Mouse (Mus musculus): ENCODE measurements around the gene E130114P18Rik.

The E130114P18Rik gene

DNA sequence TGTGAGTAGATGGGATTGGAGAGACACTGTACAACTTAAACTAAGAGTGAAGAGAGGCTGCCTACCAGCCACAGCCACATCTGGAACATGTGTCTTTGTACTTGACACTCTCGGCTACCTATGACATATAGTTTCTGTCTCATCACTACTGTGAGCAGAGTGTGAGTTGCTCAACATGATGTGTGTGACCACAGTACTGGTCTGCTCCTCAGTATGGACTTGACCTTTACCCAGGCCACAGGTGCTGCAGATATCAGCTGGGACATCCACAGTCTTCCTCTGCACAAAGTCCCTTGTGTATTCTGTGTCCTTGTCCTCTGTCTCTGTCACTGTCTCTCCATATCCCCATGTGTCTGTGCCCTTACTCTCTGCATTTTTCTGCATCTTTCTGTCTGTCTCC, 141.3 kb downstream of the E130114P18Rik start:
- DNase-seq, result no peak

DNA sequence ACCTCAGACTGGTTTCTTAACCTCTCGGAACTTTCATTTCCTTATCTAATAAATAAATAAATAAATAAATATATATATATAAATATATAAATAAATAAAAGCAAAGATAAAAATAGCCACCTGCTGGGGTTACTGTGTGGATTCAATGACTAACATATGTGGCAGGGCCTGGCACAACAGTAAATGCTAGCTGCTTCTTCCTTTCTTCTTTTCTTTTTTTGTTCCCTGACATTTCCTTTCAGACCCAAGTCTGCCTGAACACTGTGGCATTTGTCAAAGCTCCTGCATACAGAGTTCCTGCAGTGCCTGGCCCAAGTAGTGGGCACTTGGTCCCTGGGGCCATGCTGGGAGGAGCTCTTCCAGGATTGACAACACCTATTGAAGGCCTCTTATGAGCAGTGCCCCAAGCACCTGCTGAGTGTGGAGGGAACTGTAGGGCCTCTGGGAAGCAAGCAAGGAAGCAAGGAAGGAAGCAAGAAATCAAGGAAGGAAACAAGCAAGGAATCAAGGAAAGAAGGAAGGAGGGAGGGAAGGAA, 142.1 kb downstream of the E130114P18Rik start:
- DNase-seq, result no peak

DNA sequence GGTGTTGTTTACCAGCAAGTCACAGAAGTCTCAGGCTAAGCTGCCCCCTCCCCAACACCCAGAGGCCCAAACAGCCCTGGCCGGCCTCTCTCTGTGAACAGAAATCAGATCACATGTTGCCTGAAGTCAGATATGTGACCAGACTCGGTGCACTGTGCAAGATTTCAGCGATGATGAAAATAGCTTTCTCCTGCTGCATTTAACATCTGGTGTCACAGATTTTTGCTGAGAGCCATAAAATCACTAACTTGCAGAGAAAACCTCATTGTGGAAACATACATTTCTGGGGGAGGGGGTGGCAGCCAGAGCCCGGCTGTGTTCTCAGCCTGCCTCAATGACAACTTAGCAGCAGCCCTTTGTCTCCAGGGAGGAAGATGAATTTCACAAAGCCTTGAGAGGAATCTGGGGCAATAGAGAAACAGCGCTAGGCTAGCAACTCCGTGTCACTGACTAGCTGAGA, 142.6 kb downstream of the E130114P18Rik start:
- no peak for DNase-seq

DNA sequence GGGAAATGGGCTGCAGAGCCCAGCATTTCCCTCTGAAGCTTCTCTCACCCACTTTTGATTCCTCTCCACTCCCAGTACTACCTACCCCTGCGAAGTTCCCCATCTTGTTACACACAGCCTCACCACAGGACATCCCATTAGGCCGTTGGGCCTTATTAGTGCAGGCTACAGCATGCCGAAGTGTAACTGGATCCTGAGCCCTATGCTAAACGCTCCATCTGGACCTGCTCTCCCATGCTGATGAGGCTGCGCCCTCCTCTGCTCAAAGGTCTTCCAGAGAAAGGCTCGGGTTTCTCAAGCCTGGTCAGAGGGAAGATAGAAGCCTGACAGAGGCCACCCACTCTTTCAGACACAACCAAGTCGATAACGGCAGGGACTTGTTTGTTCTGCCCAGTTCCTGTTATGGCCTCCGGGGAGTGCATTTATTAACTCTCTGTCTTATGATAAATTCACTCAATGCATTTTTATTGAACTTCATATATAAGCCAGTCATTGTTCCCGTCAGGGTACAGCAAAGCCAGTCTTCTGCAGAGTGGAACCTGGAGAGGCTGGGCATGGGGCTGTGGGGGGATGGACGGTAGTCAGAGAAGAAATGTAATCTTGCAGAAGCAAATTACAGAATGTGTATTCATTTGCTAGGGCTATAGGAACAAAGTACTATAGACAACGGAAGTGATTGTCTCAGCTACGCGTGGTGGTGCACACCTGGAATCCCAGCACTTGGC, 148.8 kb downstream of the E130114P18Rik start:
- DNase-seq, result no peak

DNA sequence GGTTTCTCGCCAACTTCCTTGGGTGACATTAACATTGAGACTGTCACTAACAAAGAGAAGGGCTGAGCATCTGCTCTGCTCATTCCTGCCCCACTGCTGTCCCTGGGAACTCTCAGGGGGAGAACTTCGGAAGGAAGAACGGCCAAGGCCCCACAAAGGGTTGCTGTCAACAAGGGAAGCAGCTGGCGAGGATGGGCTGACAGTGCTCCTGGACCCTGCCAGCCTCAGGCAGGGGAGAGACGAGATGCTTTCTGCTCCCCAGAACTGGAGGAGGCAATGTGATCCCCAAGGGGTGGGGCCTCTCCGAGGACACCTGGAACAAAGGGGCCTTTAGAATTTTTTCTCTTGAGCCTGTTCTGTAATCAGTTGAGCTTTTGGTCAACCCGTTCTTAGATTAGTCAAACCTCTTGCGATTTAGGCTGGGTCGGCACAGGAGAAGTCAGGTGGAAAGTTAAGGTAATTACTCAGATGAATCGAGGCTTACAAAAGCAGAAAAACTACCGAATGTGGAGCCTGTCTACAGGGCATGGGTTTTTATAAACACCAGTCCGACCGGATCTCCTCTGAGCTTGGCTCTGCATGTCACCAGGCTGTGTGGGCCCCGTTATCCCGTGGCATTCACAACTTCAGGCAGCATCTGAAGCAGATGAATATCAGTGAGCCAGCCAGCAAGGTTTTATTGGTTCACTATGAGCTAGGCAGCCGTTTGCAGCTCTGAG, 151.7 kb downstream of the E130114P18Rik start:
- DNase-seq, result no peak

DNA sequence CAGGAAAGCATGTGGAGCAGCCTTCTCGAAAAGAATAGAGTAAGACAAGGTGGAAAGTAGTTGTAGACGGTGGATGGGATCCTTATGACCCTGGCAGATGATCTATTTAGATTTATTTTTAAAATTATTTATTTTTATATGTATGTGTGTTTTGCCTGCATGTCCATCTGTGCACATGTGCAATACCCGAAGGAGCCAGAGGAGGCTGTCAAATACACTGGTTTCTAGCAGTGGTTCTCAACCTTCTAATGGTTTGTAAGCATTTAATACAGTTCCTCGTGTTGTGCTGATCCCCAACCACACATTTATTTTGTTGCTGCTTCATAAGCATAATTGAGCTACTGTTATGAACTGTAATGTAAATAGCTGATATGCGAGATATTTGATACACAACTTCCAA, 154.7 kb downstream of the E130114P18Rik start:
- DNase-seq, result no peak

DNA sequence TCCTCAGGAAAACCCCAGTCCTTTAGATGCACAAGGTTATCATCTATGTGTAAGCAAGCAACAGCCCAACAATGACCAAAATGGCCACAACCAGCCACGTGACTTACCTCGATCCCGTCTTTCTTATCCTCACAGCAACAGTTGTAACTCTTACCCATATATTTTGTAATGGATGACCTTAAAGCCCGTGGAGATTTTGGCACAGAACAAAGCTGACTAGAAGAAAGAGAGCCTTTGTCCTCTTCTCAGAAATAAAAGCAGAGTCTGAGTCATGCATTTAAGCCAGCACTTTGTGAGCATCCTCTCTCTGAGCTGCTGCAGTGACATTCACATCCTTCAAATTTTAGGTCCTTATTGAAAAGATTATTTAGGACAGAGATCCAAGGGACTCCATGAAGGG, 156.1 kb downstream of the E130114P18Rik start:
- no peak for DNase-seq

DNA sequence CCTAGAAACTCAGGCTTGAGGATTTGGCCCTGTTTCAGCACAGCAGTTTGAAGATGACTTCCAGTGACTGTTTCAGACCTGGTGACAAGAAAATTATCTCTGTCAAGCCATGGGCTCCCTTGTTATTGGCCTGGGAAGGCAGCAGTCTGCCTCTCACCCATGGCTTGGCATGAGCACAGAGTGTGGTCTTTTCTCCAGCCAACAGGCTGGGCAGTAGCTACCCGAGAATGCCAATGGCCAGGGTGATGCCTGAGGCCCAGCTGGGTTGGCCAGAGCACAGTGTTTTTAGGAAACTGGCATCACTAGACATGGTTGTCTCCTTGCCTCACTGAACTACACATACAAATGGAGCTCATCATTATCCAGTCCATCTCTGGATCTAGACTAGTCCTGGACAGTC, 157.5 kb downstream of the E130114P18Rik start:
- no peak for DNase-seq

DNA sequence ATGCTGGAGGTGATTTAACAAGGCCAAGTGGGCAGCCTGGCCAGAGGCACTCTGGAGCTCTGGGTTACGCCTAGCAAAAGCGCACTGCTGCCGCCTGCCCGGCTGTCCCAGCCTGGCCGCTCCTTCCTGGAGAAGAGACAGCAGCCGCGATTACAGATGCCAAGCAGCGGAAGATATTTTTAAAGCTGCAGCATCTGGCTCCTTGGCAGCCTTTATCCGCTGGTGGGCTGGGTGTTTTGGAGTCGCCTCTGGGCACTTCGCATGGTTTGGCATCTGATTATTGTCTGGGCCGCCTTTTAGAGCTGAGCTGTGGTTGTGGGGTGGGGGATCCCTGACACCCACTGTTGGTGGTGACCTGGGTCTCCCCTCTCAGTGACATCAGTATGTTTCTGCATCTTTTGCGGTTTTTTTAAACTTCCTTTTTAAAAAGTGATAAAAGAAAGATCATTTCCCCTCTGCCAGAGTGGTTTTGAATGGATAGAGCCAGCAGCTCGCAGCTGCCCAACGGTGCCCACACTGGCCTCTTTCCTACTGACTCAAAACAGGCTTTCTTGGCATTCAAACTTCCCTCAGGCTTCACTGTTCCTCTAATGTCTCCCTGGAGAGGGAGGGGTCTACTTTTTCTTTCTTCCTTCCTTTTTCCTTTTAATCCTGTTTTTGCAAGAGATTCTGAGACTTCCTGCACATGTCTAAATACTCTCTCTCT, 159.1 kb downstream of the E130114P18Rik start:
- DNase-seq, result no peak

DNA sequence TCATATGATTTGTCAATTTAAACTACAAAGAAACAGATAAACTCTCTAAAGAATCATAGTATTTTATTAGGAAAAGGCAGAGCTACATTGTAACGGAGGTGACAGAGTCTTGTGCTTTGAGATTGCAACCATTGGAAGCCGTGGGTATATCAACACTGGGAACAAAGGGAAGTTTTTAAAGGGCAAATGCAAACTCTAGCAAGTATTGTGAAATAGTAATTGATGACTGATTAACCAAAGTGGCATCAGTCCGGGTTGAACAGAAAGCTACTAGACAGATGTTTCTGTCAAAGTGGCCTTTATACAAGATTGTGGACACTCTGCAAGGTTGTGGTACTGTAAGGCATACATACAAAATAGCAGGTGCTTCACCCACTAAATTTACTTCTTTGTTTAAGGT, 162.8 kb downstream of the E130114P18Rik start:
- no peak for DNase-seq

DNA sequence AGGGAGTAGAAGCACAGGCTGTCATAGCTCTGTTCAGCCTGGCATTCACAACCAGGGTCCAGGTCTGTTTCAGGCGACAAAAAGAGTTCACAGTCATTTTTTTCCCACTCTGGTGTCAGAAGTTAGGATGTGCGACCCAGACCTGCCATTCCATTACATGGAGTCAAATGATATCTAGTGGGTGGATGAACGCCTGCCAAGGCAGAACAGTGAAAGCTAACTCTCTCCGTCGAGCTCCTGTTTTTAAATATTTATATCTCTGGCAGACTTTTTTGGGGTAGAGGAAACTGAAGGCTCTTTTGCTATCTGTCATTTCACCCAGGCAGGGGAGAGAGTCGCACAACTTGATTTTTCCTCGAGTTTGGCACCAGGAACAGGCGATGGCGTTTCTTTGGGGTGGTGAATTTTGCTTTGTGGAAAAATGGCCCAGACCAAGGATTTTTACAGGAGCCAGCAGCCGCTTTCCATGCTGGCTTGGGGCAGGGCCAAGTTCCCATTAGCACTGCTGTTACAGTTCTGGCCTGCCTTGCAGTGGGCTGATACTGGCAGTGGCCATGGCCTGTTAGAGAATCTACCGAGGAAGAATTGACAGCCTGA, 166.5 kb downstream of the E130114P18Rik start:
- no peak for DNase-seq

DNA sequence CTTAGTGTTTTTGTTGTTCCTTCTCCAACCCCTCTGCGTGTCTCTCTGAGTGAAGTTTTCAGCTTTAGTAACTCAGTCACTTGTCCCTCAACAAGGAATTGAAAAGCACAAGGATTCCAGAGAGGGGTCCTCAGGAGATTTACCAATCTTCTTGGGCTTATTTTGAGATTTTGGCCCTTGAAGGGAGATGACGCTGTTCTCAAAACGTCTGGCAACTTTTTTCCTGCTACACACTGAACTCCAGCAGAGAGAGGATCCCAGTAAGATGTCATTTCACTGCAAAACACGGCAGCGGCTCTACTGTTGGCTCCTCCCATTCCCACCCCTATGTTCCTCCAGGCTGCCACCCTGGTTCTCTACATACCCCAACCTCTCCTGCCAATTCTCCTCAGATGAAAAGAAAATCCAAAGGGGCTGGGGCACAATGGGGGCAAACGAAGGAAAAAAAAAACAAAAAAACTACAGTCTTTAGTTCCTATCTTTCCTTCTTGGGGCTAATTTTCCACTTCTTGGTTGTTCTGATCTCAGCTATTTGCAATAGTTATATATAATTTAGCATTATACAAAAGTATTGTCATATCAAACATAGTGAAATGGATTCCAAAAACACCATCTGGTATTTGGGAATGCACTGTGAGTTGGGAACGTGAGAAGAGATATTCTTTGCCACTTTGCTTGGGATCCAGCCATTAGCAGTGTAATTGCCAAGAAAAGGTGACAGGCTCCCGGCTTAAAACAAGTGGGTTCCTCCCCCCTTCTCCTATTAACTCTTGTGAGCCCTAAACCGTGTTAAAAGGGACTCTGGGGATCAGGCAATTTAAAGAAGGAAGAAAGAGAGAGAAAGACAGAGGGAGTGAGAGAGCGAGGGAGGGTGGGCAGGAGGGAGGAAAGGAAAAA, 167.8 kb downstream of the E130114P18Rik start:
- DNase-seq, result no peak

DNA sequence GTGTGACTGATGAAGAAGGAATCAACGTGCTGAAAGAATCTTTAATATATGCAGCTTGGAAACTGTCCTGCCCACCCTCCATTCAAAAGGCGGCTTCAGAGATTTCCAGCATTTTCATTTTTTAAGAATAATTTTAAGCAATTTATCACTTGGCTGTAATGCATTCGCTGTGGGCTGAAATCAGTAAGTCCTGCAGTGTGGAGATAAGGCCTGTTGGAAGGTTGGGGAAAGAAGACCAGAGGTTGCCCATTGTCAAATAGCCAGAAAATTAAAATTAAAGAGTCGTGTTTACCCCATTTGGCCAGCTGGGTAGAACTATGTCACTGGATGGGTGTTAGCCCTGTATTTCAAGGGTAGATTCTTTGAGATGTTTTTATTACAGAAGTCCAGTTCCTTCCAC, 168.5 kb downstream of the E130114P18Rik start:
- no peak for DNase-seq

DNA sequence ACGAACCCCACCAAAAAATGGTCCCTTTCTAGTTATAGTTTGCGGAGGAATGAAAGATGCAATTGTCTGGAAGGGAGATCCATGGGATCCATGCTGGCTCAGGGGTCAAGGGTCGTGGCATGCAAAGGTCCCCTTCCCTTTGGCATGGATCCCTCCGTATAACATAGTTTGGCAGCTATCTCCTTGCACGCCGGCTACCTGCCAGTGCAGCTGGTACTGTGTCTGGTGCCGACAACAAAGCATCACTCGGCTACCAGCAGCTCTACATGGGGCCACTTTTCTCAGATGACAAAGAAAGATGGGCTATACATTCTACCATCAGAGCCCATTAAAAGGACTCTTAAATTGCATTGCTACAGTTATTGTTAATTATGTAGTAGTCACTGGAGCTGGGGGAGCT, 169.2 kb downstream of the E130114P18Rik start:
- no peak for DNase-seq

DNA sequence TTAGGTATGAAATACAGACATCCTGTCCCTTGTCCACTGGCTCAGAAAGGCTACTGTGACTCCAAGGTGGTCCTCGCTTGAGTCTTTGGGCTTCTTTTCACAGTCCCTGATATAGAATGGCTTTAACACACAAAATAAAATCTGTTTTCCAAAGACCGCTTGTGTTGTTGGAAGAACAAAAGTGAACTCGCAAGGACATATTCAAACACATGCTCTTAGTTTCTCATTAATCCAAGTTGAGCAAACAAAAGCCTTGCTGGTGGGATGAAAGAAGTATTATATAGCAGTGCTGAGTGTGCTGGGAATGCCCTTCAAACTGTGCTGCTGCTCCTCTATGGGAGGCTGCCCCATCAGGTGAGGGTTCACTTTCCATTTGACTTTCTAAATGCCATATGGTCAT, 169.7 kb downstream of the E130114P18Rik start:
- no peak for DNase-seq

DNA sequence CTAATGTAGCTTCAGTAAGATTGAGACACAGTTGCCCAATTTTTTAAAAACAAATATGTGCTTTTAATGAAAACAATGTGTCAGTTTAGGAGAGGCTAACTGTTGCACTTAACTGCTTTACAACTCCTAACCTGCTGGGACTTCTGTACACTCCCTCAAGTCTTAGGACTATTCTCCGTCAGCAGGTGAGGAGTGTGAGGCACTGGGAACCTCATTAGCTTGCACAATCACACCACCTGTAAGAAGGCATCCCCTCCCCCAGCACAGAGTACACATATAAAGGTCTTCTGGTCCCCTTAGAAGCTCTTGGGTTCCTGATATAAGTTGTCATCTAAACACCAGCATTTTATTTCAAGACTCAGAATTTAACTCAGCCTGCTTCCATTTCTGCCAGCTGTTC, 170.7 kb downstream of the E130114P18Rik start:
- no peak for DNase-seq

DNA sequence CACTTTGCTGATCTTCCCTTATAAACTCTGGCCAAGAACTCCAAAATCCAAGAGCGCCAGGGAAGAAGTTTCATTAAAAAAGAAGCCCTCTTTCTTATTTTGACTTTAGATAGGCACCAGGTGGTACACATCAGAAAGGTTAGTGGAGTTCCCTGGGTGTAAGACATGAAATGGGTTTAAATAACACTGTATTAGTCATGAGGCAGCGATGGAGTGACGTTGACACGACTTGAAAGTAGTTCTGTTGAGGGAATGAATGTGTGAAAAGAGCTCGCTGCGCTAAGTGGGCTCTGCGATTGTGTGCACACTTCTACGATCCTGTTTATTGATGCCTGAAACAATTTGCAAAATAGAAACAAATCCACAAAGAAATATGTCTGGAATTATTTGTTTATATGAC, 171.4 kb downstream of the E130114P18Rik start:
- no peak for DNase-seq

DNA sequence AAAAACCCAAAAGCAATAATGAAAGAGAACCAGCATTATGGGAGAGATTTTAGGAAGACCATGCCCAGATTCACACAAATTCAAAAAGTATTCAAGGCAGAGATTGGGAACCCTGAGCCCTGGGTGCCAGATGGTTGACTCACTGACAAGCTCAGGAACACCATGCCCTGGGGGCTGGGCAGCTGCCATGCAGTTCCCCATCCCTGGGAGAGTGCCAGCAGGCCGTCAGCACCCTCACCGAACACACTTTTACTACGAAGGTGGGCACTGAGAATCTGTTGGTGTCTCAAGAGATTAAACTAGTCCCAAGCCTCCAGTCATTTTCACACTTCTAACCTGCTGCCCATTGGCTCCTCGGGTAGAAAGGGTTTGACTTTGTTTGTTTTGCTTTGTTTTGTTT, 175.3 kb downstream of the E130114P18Rik start:
- no peak for DNase-seq

DNA sequence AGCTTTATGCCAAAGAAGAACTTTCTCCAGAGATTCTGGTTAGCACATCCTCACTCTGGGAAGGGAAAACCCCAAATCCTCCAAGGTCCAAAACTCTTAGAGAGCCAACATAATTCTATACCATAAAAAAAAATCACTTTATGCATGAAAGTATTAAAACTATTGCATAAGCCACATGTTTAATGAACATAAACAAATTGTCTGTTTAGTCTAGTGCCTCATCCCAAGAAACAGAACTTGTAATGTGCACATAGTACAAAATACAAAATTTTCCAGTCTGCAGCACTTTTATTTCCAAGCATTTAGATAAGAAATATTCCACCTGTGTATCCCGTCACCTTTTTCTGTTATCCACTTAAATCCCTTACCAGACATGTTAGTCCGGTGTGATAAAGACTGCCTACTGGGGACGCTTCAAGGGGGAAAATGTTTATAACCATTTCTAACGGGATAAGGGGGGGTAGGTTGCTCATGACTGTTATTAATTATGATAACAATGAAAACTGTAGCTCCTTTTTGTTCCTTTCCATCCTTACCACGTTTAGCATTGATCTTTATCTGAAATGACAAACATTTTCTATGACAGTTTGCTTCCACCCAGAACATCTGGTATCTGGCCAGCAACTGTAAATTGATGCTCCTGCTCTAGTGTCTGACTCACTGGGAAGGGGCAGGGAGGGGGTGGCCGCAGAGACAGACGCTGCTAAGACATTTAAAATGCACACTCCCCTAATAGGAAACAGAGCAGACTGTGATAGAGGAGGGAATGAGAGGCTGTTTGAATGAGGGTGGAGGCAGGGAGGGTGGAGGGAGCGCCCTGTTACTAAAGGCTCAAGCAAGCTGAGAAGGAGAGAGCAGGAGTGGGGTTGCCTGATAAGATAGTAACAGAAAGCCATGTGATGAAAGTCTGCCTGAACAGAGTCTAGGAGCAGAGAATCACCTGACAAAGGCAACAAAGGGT, 176.7 kb downstream of the E130114P18Rik start:
- DNase-seq, result no peak

DNA sequence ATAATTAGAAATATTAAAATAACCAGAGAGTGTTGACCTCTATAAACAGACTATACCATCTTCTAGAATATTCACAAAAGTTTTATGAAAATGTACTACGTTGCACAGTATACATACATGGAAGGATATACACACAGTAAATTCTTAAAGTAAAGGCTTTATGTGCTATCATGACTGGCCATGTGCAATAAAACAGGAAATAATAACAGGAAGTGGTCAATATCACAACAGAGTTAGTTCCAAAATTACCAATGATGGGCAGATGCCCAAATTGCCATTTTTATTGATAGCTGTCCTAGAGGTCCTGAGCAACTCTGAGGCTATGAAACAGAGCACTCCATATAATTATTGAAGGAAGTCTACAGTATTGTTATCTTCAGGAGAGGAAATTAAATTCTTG, 180.4 kb downstream of the E130114P18Rik start:
- no peak for DNase-seq

DNA sequence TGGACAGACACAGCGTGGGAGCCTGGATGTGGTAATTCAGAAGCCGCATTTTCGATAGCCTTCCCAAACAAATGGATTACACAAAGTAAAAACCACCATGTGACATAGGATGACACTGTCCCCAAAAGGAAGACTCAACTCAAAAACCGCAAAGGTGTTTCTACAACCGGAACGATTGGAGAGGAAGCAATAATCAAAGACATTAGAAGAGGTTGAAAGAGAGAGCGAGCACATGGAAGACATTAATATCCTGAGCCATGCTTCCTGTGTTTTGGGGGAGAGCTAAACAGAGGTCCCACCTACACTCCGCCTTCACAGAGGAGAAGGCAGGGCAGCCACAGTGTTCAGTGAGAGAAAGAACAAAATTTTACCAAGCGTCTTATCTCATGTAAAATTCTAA, 181.5 kb downstream of the E130114P18Rik start:
- DNase-seq, result no peak
